Mouse (Mus musculus) layer of hippocampus, postnatal 10 days (tissue): ENCODE measurements around the gene Mars. TPM values are rescaled to one million over a fixed set of nuclear protein-coding genes. Genes with fewer than 3 reads are reported as not detected.
"Not testable (repeated sequence)": the region's sequence is repeated elsewhere in the genome, so short reads cannot be mapped to it uniquely, and the experiment has no call there.

Experiments used
- DNase-seq, 2 experiments: peaks; one replicate each; pipeline ENCODE4 v3.0.0; 2021; ENCODE audit warnings: low spot score in 2 of 2
- total RNA-seq, 2 experiments: library from RNA; stranded (reverse); gene quantifications; 2 replicates each; pipeline ENCODE4 v1.2.3; 2021

The Mars gene
- total RNA-seq, 2 experiments from 2014 or later, result 53.9 to 57.7 TPM

DNA sequence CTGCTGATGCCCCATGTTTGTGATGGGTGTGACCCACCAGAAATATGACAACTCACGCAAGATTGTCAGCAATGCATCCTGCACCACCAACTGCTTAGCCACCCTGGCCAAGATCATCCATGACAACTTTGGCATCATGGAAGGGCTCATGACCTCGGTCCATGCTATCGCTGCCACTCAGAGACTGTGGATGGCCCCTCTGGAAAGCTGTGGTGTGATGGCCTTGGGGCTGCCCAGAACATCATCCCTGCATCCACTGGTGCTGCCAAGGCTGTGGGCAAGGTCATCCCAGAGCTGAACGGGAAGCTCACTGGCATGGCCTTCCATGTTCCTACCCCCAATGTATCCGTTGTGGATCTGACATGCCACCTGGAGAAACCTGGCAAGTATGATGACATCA, 1.9 kb upstream of the Mars start:
- DNase-seq, result not testable (repeated sequence)

- DNase-seq, result no peak
These were observed 1.3 kb upstream of the Mars start for GRCm38 (mm10) chr10:127312858-127313257.

- DNase-seq, result peak; percentile 85 to 87
These were observed 730 bp upstream of the Mars start for GRCm38 (mm10) chr10:127312356-127312676.

DNA sequence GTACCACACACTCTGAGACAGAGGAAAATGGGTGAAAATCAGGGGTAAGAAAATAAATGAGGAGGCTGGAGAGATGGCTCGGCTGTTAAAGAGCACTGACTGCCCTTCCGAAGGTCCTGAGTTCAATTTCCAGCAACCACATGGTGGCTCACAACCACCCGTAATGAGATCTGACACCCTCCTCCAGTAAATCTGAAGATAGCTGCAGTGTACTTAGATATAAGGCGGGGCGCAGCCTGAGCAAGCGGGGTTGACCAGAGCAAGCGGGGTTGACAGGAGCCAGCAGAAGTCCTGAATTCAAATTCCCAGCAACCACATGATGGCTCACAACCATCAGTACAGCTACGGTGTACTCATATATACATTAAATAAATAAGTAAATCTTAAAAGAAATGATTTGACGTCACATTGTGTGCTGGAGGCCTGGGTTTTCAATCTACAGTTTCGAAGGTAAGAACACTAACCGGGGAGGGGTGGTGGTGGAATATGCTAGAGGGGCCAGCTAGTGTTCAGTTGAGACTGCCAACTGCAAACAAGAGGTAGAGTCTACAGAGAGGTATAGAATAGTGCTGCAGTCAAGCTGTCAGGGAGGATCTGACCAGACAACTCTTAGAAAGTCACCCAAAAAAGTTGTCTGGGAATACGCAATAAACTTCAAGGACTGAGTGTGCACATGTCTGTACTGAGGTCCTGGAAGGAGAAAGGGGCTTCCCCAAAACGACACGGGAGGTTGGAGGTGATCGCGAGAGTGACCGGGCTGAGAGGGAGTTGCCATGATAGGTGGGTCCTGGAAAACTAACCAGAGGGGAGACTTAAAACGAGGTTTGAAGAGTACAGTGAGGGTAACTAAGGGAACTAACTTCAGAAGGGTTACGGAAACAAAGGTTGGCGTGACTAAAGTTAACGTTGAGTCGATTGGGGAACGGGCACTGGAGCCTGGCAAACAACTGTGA, 787 bp downstream of the Mars start:
- no peak for DNase-seq

DNA sequence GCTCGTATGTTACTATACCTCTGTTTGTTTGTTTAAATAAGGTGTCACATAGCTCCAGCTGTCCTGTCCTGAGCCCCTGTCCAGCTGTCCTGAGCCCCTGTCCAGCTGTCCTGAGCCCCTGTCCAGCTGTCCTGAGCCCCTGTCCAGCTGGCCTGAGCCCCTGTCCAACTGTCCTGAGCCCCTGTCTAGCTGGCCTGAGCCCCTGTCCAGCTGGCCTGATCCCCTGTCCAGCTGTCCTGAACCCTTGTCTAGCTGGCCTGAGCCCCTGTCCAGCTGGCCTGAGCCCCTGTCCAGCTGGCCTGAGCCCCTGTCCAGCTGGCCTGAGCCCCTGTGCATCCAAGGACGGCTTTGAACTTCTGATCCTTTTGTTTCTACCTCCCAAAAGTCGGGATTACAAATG, 2.4 kb downstream of the Mars start:
- DNase-seq, result not testable (repeated sequence)

DNA sequence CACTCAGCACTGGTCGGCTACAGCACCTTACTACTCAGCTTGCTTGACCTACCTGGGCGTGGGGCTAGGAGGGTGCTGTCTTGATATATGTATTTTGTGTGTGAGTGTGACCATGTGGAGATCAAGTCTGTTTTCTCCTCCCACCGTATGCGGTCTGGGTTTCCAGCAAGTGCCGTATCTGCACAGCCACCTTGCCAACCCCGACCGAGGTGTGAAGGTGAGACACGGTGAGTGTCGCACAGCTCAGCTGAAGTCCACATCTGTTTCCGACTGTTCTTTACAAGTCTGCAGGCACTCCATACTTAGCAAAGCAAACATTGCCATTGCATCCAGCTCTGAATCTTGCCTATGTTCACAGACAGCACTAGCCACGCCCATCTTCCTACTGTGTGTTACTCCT, 8.4 kb downstream of the Mars start:
- DNase-seq, result no peak

- DNase-seq, result no peak
These were observed 11.2 kb downstream of the Mars start for GRCm38 (mm10) chr10:127300361-127300760.

DNA sequence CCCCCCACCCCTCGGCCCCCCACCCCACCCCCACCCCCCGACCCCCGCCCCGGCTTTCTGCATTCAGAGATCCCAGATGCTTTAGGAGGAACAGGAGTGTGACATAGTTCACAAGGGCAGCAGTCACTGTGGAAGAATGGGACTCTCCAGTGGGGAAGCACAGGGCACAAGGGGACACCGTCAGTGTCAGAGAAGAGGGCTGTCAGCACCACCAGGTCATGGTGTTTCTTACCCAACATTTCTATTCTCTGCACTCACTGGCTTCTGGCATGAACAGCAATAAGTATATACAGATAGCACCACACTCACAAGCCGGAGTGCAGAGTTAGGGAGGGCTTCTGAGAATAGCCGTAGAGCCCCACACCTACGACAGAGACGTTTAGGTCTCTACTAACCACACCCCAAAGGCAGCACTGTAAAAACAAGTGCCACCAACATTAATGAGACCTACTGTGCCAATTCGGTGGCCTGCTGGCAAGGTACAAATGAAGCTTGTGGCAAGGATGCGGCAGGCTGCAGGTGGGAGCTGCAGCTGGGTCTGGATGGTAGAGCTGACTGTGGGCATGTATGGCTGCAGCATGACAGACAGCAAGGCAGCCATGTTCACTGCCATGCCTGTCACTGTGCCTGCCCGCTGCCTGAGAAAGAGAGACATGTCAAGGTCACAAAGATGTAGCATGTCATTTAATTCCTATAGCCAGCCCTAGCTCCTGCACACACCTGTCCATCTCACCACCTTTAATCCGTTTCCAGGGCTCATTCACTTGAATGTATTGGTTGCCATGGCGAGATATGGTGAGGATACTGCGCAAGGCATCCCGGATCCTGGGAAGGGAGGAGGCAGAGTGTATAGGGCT, 14.3 kb downstream of the Mars start:
- no peak for DNase-seq

DNA sequence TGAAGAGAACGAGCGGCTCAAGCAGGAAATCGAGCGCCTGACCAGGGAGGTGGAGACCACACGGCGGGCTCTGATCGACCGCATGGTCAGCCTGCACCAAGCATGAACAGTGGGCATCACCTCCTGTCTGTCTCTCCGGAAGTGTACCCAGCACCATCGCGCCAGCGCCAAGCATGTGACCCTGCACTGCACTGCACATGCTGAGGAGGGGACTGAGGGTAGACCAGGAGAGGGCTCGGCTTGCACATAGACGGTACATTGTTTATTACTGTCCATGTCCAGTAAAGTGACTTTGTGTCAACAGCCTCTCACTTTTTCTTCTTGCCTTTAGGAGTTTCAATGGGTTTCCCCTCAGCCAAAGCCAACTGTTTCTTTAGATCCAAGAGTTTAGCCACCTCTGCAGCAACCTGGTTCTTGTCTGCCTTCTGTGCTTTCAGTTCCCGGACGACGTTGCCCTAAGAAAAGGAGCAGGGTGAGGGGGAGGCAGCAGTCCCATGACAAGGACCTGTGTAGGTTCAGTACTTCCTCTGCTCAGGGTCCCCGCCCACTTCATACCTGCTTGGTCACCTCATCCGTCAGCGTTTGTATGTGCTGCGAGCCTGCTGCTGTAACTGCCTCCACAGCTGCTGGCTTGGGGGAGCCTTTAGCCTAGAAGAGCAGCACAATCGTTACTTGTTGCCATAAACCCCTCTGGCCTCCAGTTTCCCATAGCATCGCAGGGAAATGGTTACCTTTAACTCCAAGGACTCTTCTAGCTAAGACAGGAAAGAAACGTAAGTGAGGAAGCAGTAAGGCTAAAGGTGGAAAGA, 15.4 kb downstream of the Mars start:
- DNase-seq, result no peak

- DNase-seq, result no peak
These were observed 16.6 kb downstream of the Mars start for GRCm38 (mm10) chr10:127294895-127295510.

GRCm38 (mm10) chr10:127293590-127294113, 17.9 kb downstream of the Mars start:
- no peak for DNase-seq

GRCm38 (mm10) chr10:127292987-127293538, 18.5 kb downstream of the Mars start:
- no peak for DNase-seq

DNA sequence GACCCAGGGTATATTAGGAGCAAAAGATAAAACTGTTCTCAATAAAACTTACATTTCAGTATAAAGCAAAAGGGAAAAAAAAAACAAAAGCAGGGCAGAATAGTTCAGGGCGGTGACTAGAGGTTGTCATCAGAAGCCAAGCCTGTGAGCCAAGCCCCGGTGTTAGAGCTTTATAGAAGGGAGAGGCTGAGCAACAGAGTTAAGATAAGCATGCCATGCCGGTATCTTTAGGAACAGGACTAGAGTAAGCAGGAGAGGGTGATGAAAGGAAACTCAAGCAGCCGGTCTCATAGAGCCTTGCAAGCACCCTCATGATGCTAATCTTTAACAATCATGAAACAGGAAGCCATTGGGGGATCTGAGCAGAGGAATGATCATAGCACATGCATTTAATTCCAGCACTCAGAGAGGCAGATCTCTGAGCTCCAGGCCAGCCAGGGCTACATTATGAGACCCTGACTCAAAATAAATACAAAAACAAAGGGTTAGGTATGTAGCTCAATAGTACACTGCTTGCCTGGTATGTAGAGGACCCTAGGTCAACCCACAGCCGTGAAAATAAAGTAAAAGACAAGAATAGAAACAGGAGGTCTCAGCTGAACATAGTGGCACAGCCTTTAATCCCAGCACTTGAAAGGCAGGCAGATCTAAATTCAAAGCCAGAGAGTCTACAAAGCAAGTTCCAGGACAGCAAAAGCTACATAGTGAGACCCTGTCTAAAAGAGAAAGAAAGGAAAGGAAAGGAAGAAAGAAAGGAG, 19.5 kb downstream of the Mars start:
- no peak for DNase-seq

GRCm38 (mm10) chr10:127290930-127291880, 20.4 kb downstream of the Mars start:
- DNase-seq, result peak; percentile 53 to 62

DNA sequence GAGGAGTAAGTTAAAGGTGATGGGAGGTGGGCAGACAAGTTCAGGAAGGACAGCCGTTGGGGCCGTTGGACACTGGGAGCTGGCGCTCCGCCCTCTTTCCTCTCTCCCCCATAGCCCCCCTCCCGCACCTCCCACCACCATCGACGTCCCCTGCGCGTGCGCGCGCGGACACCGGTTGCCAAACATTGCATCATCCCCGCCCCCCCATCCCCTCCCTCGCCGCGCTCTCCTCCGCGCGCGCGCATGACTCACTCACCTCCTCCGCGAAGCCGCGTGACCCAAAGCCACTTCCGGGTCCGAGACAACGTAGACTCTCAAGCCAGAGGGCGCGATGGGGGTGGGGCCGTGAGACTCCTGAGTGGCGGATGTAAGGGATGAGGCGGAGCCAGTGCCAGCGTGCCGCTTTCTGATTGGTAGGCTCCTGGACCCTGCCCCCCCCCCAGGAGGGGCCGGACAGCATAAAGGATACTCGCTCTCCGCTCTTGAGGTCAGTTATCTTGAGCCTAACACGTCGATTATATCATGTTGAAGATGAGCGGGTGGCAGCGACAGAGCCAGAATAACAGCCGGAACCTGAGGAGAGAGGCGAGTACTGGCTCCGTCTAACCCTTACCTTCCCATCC, 21.2 kb downstream of the Mars start:
- DNase-seq, result peak; percentile 99 to 100

DNA sequence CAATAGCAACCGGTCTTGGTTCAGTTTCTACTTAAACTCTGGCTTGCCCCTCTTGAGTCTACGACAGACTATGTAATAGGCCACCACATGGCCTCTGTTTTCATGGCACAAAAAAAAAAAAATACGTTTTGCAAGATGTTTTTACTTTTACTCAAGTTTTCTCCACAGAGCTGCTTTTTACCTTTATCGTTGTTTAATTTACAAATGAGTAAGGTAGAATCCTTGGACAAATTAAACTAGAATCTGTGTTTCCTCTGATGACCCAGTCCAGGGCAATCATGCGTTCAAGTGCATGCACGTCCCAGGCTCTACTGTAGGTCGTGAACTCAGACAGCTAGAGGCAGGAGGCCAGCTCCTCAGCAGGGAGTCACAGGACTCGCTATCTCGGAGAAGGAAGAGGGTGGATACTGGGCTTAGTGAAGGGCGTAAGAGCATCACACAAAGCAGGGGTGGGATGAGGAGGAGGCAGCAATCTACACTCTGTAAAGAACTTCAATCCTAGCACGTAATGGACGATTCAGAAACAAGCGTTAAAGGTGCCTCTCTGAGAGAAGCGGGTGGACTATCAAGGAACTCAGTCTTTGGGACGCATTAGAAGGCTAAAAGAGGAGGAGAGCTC, 21.9 kb downstream of the Mars start:
- peak in 1 of 2 experiments; percentile 47 for DNase-seq

GRCm38 (mm10) chr10:127288800-127289572, 22.6 kb downstream of the Mars start, which contains the start of gene Mbd6:
Gene Mbd6 (minus strand): TSS chr10:127289018.
- peak; percentile 85 to 89 for DNase-seq
